Mouse (Mus musculus) neutrophil, adult 83 days (primary cell): ENCODE measurements around the gene Ccnl2. TPM values are rescaled to one million over a fixed set of nuclear protein-coding genes. Genes with fewer than 3 reads are reported as not detected.

Experiments used
- total RNA-seq, 2 experiments: library from RNA; stranded (reverse); gene quantifications; one replicate each; pipeline ENCODE4 v1.2.4; 2023

Ccnl2 gene
- 100 to 1,000 TPM; 114 to 134 TPM for total RNA-seq

GRCm38 (mm10) chr4:155811929-155812664 lies at the start of gene Ccnl2:
Gene Ccnl2, plus strand, starts transcription at chr4:155812489.

GRCm38 (mm10) chr4:155774280-155774754 lies 38.0 kb upstream of the Ccnl2 start, which contains the start of gene Vwa1:
Gene Vwa1, minus strand, starts transcription at chr4:155774698.

DNA sequence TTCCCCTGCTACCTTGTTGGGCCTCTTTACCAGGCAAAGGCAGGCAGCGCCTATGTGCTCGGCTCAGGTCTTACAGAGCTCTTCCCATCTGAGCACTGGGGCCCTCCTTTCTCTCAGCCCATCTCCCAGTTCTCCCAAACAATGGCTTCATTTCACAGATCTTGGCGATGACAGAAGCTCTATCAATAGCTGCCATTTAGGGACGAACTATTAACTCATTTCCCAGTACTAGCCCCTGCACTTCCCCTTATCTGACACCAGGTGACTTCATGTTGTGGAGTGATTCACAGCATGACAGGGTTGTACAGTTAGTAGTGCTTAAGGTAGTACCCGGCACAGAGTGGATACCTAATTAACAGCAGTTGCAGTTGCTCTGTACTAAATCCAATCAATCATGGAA lies 26.5 kb upstream of the Ccnl2 start, which contains the start of gene Tmem88b:
Gene Tmem88b, minus strand, starts transcription at position 56 of the 400 bp plus-strand sequence.

GRCm38 (mm10) chr4:155790021-155790489 lies 22.2 kb upstream of the Ccnl2 start, which contains the start of gene Ankrd65:
Gene Ankrd65, plus strand, starts transcription at chr4:155790439.

DNA sequence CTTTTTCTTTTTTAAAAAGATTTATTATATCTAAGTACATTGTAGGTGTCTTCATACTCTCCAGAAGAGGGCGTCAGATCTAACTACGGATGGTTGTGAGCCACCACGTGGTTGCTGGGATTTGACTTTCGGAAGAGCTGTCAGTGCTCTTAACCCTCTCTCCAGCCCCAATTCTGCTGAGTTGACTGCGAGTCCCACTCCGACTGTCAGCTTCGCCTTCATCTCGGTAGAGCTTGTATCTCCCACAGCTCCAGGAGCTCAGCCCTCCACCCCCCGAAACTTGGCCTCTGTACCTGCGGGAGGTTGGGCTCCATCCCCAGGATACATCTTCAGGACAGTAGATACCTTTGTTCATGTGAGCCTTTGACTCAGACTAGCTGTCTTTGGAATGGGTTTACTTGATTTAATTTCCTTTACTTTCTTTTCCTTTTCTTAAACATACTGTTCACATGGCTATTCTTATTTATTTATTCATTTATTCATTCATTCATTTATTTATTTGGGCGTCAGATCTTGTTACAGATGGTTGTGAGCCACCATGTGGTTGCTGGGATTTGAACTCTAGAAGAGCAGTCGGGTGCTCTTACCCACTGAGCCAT lies 9.4 kb upstream of the Ccnl2 start, which contains the start of gene Mrpl20:
Gene Mrpl20, plus strand, starts transcription at position 138 of the 599 bp plus-strand sequence.

GRCm38 (mm10) chr4:155831205-155831766 lies 19.0 kb downstream of the Ccnl2 start, which contains the start of gene Aurkaip1:
Gene Aurkaip1, plus strand, starts transcription at chr4:155831272.

GRCm38 (mm10) chr4:155839483-155839910 lies 27.2 kb downstream of the Ccnl2 start, which contains the start of gene Mxra8:
Gene Mxra8, plus strand, starts transcription at chr4:155839680.

GRCm38 (mm10) chr4:155846871-155847578 lies 34.7 kb downstream of the Ccnl2 start, which contains the start of gene Dvl1:
Gene Dvl1, plus strand, starts transcription at chr4:155847402.

DNA sequence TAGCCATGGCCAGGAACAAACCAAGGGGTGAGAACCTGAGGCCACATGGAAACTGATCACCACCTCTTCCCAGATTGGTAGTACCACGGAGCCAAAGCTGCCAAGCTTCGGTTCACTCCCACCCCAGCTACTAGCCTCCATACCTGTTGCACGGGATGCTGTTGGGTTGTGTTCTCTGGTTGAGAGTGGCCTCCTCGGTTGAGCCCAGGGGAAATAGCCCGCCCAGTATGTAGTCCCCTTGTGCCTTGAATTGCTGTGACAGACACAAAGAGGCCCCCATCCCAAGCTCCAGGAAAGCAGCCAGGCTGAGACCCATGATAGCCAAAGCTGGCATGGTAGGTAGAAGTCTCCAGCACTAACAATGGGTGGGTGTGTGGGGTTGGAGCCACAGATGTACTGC lies 50.7 kb downstream of the Ccnl2 start, which contains the start of gene Tas1r3:
Gene Tas1r3, minus strand, starts transcription at position 362 of the 400 bp plus-strand sequence.

DNA sequence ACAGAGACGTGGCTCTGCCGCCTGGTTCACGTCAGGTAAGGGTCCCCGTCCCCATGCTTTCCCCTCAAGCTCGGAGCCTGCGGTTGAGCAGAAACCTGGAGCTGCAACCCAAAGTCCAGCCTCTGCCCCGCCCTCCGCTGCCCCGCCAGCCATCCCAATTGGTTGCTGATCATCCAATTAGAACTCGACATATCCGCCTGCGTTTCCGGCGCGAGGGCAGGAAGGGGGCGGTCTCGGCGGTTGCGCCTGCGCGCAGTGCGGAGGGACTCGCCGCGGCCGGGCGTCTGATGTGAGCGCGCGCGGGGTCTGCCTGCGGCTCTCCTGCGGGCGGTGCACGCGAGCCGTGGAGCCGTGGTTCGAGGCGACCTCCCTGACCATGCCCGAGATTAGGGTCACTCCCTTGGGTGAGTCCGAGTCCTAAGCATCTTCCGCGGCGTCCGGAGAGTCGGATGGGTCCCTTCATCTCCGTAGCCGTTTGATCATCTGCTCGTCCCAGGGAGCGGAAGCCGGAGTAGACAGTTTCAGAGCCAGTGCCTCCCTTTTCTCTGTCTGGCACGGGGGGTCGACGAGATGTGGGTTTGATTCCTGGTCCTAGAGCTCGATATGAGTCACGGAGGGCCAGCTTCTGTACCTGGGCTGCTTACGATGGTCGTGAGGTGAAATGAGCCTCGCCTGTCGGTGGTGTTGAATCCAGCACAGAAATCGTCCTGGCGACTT lies 57.2 kb downstream of the Ccnl2 start, which contains the start of the genes Cptp and Ints11:
Gene Cptp, minus strand, starts transcription at position 124 of the 717 bp plus-strand sequence.
Gene Ints11, plus strand, starts transcription at position 230 of the 717 bp plus-strand sequence.

Other genes with a start within 250 kb of the Ccnl2 start
- 10 to 100 TPM; 16.7 to 17.2 TPM for gene Slc35e2, start 211.1 kb upstream of the Ccnl2 start, total RNA-seq
- gene Cdk11b, start 187.6 kb upstream of the Ccnl2 start, total RNA-seq = 100 to 1,000 TPM; 112 to 122 TPM
- gene Gm10563, start 167.1 kb upstream of the Ccnl2 start, total RNA-seq = not detected
- under 1 TPM; 0.39 to 0.75 TPM for gene Mmp23, start 159.1 kb upstream of the Ccnl2 start, total RNA-seq
- 10 to 100 TPM; 36.8 TPM for gene Mib2, start 143.3 kb upstream of the Ccnl2 start, total RNA-seq
- gene Fndc10, start 118.1 kb upstream of the Ccnl2 start, total RNA-seq = under 1 TPM; 0.49 to 0.57 TPM
- 10 to 100 TPM; 87.7 to 96.0 TPM for gene Ssu72, start 107.7 kb upstream of the Ccnl2 start, total RNA-seq
- under 1 TPM; 0.18 to 0.20 TPM for gene Tmem240, start 77.7 kb upstream of the Ccnl2 start, total RNA-seq
- 10 to 100 TPM; 14.9 to 15.3 TPM for gene Atad3a, start 51.4 kb upstream of the Ccnl2 start, total RNA-seq
- under 1 TPM; 0.09 to 0.11 TPM for gene Vwa1, start 37.8 kb upstream of the Ccnl2 start, total RNA-seq
- gene Tmem88b, start 26.6 kb upstream of the Ccnl2 start, total RNA-seq = not detected
- not detected for gene Ankrd65, start 22.1 kb upstream of the Ccnl2 start, total RNA-seq
- gene Mrpl20, start 9.6 kb upstream of the Ccnl2 start, total RNA-seq = 10 to 100 TPM; 47.8 to 55.1 TPM
- 10 to 100 TPM; 81.9 to 91.0 TPM for gene Aurkaip1, start 18.8 kb downstream of the Ccnl2 start, total RNA-seq
- gene Mxra8, start 27.2 kb downstream of the Ccnl2 start, total RNA-seq = 1 to 10 TPM in 1 of 2 experiments, under 1 TPM in 1; 0.57 to 1.3 TPM
- gene Dvl1, start 34.9 kb downstream of the Ccnl2 start, total RNA-seq = 10 to 100 TPM; 43.2 to 47.3 TPM
- 1 to 10 TPM; 2.5 to 2.7 TPM for gene Tas1r3, start 50.9 kb downstream of the Ccnl2 start, total RNA-seq
- gene Cptp, start 57.0 kb downstream of the Ccnl2 start, total RNA-seq = 10 to 100 TPM; 17.2 to 22.4 TPM
- gene Ints11, start 57.1 kb downstream of the Ccnl2 start, total RNA-seq = 10 to 100 TPM; 35.3 to 37.1 TPM
- gene Pusl1, start 79.3 kb downstream of the Ccnl2 start, total RNA-seq = 10 to 100 TPM; 10.8 to 11.2 TPM
- 10 to 100 TPM; 59.6 to 69.9 TPM for gene Acap3, start 79.3 kb downstream of the Ccnl2 start, total RNA-seq
- gene Ube2j2, start 131.3 kb downstream of the Ccnl2 start, total RNA-seq = 10 to 100 TPM; 59.5 to 79.0 TPM
- 10 to 100 TPM; 30.9 to 60.7 TPM for gene C1qtnf12, start 149.8 kb downstream of the Ccnl2 start, total RNA-seq
- 1 to 10 TPM; 2.5 TPM for gene B3galt6, start 180.2 kb downstream of the Ccnl2 start, total RNA-seq
- 100 to 1,000 TPM; 107 to 110 TPM for gene Sdf4, start 180.4 kb downstream of the Ccnl2 start, total RNA-seq
- gene Tnfrsf4, start 201.4 kb downstream of the Ccnl2 start, total RNA-seq = 1 to 10 TPM; 1.5 to 2.8 TPM
- 1 to 10 TPM; 3.2 to 4.0 TPM for gene Tnfrsf18, start 213.7 kb downstream of the Ccnl2 start, total RNA-seq
- gene Ttll10, start 246.9 kb downstream of the Ccnl2 start, total RNA-seq = not detected